Mouse (Mus musculus) MEL (cell line): ENCODE measurements around the gene Bag6.

Experiments
- CTCF ChIP-seq, 3 experiments: IDR thresholded peaks in 2 of 3; conservative IDR thresholded peaks in 1 of 3; 2 replicates each; pipeline ENCODE4 v1.5.1; 2011 to 2012; ENCODE audit warnings: low read length in 3 of 3, low read depth in 2 of 3, mild to moderate bottlenecking in 2 of 3, improper control_type of control experiment in 1 of 3, inconsistent platforms in 1 of 3, mixed read lengths in 1 of 3, moderate library complexity in 1 of 3; ENCODE audit not compliant: control insufficient read depth in 1 of 3, insufficient read depth in 1 of 3, poor library complexity in 1 of 3, severe bottlenecking in 1 of 3
- EP300 ChIP-seq, 2 experiments: IDR thresholded peaks; 2 replicates each; pipeline ENCODE4 v1.6.1; 2011; ENCODE audit warnings: improper control_type of control experiment in 2 of 2, low read length in 2 of 2, low read depth in 1 of 2, mild to moderate bottlenecking in 1 of 2
- ETS1 ChIP-seq: IDR thresholded peaks from 2 replicates; pipeline ENCODE4 v1.6.1; 2012; ENCODE audit warnings: low read depth, mild to moderate bottlenecking, inconsistent platforms, low read length, improper control_type of control experiment, moderate library complexity
- MAFK ChIP-seq: IDR thresholded peaks from 2 replicates; pipeline ENCODE4 v1.6.1; 2011; ENCODE audit warnings: low read depth, mild to moderate bottlenecking, low read length, improper control_type of control experiment, borderline replicate concordance
- MAX ChIP-seq: IDR thresholded peaks from 2 replicates; pipeline ENCODE4 v1.6.1; 2011; ENCODE audit warnings: low read length, improper control_type of control experiment
- MEF2A ChIP-seq: IDR thresholded peaks from 2 replicates; pipeline ENCODE4 v1.6.1; 2014; ENCODE audit warnings: low read depth, mild to moderate bottlenecking, inconsistent platforms, low read length, improper control_type of control experiment; ENCODE audit not compliant: poor library complexity, insufficient replicate concordance, severe bottlenecking; ENCODE audit errors: extremely low read depth
- MYC ChIP-seq: IDR thresholded peaks from 2 replicates; pipeline ENCODE4 v1.6.1; 2011; ENCODE audit warnings: low read depth, mild to moderate bottlenecking, low read length, improper control_type of control experiment, moderate library complexity
- POLR2A ChIP-seq, 2 experiments: IDR thresholded peaks; 2 replicates each; pipeline ENCODE4 v1.6.1; 2011 to 2012; ENCODE audit warnings: low read length in 2 of 2, mild to moderate bottlenecking in 2 of 2, control low read depth in 1 of 2, improper control_type of control experiment in 1 of 2, low read depth in 1 of 2, moderate library complexity in 1 of 2; ENCODE audit not compliant: control insufficient read depth in 1 of 2, insufficient read depth in 1 of 2, poor library complexity in 1 of 2
- TBP ChIP-seq: IDR thresholded peaks from 2 replicates; pipeline ENCODE4 v1.8.0; 2011; ENCODE audit warnings: low read depth, low read length, improper control_type of control experiment
- UBTF ChIP-seq: IDR thresholded peaks from 2 replicates; pipeline ENCODE4 v1.6.1; 2012; ENCODE audit warnings: low read depth, mild to moderate bottlenecking, inconsistent platforms, low read length, improper control_type of control experiment, moderate library complexity, borderline replicate concordance; ENCODE audit not compliant: insufficient read depth
- ZNF384 ChIP-seq: IDR thresholded peaks from 2 replicates; pipeline ENCODE4 v1.6.1; 2012; ENCODE audit warnings: low read depth, mild to moderate bottlenecking, inconsistent platforms, low read length, improper control_type of control experiment

GRCm38 (mm10) chr17:35162730-35163129, 27.8 kb downstream of the Bag6 start:
- TF ChIP-seq EP300 (IDR thresholded peaks at IDR 0.05; ENCODE audit: low read depth in 1 of 2, low read length in 2 of 2) (no peak), MEF2A (no peak), MAX (no peak), UBTF (no peak), POLR2A (IDR thresholded peaks at IDR 0.05; ENCODE audit: control insufficient read depth in 1 of 2, insufficient read depth in 1 of 2, low read depth in 1 of 2, low read length in 2 of 2, poor library complexity in 1 of 2) (no peak), CTCF (IDR thresholded peaks at IDR 0.05 in 2 of 3, conservative IDR thresholded peaks at IDR 0.05 in 1 of 3; ENCODE audit: control insufficient read depth in 1 of 3, insufficient read depth in 1 of 3, low read depth in 2 of 3, low read length in 3 of 3, poor library complexity in 1 of 3, severe bottlenecking in 1 of 3) (no peak), ETS1 (no peak), MYC (no peak), MAFK (no peak), TBP (no peak), ZNF384 (no peak)
